Mouse (Mus musculus): ENCODE measurements at regions not wholly inside any gene's neighbourhood (a gene's known extent, or its start where the extent isn't known, plus 50 kb on each side); places are given as distances from the start of the nearest gene placed in this dataset.
A peak's percentile ranks its signal among the peaks of the same experiment; 100 is the strongest.

DNA sequence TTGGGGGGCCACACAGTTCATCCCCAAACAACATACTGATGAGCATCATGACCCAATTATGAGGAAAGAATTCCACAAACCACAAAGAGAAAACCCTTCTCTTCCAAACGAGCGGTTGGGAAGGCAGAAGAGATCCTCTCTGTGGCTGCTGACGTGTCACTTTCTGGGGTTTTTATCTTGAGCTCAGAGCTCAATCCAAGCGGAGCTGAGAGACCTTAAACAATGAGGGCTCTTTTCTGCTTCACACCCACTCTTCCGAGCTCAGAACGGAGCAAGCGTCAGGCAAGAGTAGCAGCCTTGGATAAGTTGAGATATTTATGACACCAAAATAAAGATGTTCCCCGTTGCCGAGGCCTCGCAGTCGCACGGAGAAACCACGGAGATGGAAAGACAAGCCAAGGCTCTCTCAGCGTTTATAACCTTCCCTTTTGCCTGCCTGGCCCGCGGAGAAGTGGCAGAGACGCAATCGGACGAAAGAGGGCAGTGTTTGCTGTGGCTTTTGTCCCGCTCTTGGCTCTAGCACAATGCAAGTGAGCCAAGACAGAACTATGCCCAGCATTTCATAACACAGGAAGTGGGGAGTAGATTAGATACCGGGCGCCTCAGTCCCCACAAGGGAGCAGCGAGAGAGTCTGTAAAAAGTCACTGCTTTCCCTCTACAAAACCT lies 100.7 kb downstream of the Chic2 start:
- Histone ChIP-seq H3K27me3 (replicated peaks) (peaks cover 43% of the 10 kb centered on the region), H3K4me2 (peak overlapping the region; percentile 59), H3K4me3 (peak overlapping the region; percentile 28), H3K4me1 (replicated peaks) (peaks cover 30% of the 10 kb centered on the region), H3K9me3 (replicated peaks) (no peaks in the 10 kb centered on the region), H3K27ac (ENCODE audit: poor library complexity, severe bottlenecking) (peak overlapping the region; percentile 28; the same call in 1 of the 2 replicates), H3K9ac (peak overlapping the region; percentile 4; the same call in 1 of the 2 replicates), H3K36me3 (no peaks in the 10 kb centered on the region)
- ATAC-seq (ENCODE audit: insufficient number of reproducible peaks, low FRiP score): peak; percentile 89
- under 1% methylated on average over 23 of the region's 23 CpGs for WGBS

DNA sequence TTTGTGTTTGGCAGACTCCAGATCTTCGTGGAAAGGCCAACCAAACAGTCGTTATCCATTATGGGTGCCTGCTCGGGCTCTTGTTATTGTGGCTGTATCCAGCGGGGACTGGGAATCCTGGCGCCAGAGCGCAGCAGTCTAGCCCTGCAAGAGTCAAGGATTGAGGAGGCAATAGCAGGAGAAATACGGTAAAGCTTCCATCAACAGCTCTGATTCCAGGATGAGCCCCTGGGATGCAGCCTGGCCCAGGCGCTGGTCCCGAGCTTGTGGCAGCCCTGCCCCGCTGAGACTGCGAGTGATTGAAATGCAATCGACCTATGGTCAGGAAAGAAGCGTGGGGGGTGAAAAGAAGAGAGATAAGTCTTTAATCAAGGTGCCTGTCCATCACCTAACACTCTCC lies 103.1 kb downstream of the Chic2 start:
- no peaks in the 10 kb centered on the region for H3K36me3 ChIP-seq
- no peak for ATAC-seq (ENCODE audit: insufficient number of reproducible peaks, low FRiP score)
- H3K4me1 ChIP-seq (replicated peaks): peaks cover 43% of the 10 kb centered on the region
- no peak overlapping the region for H3K9ac ChIP-seq
- peak overlapping the region; percentile 38 for H3K4me2 ChIP-seq
- WGBS: 1% methylated on average over 13 of the region's 13 CpGs
- peak overlapping the region; percentile 7; the same call in 1 of the 2 replicates for H3K27ac ChIP-seq (ENCODE audit: poor library complexity, severe bottlenecking)
- no peak overlapping the region for H3K4me3 ChIP-seq
- H3K27me3 ChIP-seq (replicated peaks): peaks cover 36% of the 10 kb centered on the region
- H3K9me3 ChIP-seq (replicated peaks): no peaks in the 10 kb centered on the region

DNA sequence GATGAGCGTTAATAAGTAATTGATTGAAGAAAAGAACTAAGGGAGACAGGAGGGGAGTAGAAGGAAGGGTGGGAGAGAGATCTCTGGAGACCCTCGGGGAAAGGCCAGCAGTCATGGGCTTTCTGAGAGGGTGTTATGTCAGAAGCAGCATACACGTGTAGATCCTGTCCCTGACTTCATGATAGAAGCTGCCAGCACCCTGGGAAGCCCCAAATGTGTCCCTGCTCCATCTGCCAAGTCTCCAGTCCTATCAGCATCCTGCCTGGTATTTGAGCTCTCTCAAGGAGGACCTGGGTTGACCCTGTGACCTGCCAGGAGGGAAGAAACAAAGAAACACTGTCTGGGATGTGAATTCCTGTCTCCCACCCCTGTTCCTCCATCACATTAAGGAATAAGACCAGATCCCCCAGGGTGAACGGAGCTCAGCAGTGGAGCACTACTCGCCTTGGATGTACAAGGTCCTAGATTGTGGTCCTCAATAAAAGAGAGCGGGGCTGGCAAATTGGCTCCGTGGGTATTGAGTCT lies 107.1 kb downstream of the Chic2 start:
- WGBS: 46% methylated on average over 7 of the region's 7 CpGs
- H3K4me1 ChIP-seq (replicated peaks): peaks cover 28% of the 10 kb centered on the region
- no peak for ATAC-seq (ENCODE audit: insufficient number of reproducible peaks, low FRiP score)
- H3K4me2 ChIP-seq: no peak overlapping the region
- H3K9ac ChIP-seq: no peak overlapping the region
- no peak overlapping the region for H3K4me3 ChIP-seq
- H3K27ac ChIP-seq (ENCODE audit: poor library complexity, severe bottlenecking): no peak overlapping the region
- peaks cover 22% of the 10 kb centered on the region for H3K27me3 ChIP-seq (replicated peaks)
- H3K9me3 ChIP-seq (replicated peaks): no peaks in the 10 kb centered on the region
- no peaks in the 10 kb centered on the region for H3K36me3 ChIP-seq

DNA sequence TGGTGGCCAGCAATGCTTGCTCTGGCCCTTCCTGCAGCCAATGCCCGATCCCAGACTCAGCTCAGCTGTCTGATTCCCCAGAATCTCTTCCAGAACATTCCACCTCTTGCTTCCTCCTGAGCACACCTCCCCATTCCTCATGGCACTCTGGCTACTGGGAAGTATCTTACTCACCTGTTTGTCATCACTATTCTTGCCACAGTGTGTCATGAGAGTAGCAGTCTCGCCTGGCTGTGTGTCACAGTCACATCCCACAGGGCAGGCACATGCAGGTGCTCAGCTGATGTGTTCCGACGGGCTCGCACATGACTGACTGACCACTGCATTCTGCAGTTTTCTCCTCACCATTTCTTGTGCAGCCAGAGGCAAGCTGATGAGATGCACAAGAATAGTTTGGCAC lies 108.5 kb downstream of the Chic2 start:
- whole genome bisulfite sequencing: 55% methylated on average over 5 of the region's 5 CpGs
- H3K9ac ChIP-seq: no peak overlapping the region
- H3K36me3 ChIP-seq: no peaks in the 10 kb centered on the region
- no peak for ATAC-seq (ENCODE audit: insufficient number of reproducible peaks, low FRiP score)
- no peaks in the 10 kb centered on the region for H3K9me3 ChIP-seq (replicated peaks)
- H3K27me3 ChIP-seq (replicated peaks): peaks cover 22% of the 10 kb centered on the region
- H3K27ac ChIP-seq (ENCODE audit: poor library complexity, severe bottlenecking): no peak overlapping the region
- H3K4me1 ChIP-seq (replicated peaks): peaks cover 31% of the 10 kb centered on the region
- H3K4me2 ChIP-seq: no peak overlapping the region
- no peak overlapping the region for H3K4me3 ChIP-seq

DNA sequence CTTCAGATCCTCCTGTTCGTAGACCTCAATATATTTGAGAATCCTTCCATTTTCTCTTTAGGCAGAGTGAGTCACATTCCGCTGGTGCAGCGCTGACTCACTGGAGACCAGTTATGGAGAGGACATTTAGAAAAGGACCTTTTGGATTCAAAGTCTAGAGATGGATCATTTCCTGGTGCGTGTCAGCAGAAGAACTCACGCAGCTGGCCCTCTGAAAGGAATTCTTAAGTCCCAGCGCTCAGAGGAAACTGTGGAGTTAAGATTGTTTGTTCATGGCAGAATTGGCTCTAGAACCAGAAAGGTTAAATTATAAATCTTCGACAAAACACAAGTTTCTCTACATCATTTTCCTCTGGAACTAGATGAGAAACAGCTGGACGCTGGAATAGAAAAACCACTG lies 108.9 kb downstream of the Chic2 start:
- ATAC-seq (ENCODE audit: insufficient number of reproducible peaks, low FRiP score): no peak
- H3K9me3 ChIP-seq (replicated peaks): no peaks in the 10 kb centered on the region
- H3K9ac ChIP-seq: no peak overlapping the region
- 80% methylated on average over 8 of the region's 8 CpGs for WGBS
- no peak overlapping the region for H3K4me2 ChIP-seq
- peaks cover 31% of the 10 kb centered on the region for H3K4me1 ChIP-seq (replicated peaks)
- peaks cover 20% of the 10 kb centered on the region for H3K27me3 ChIP-seq (replicated peaks)
- no peaks in the 10 kb centered on the region for H3K36me3 ChIP-seq
- H3K27ac ChIP-seq (ENCODE audit: poor library complexity, severe bottlenecking): no peak overlapping the region
- H3K4me3 ChIP-seq: no peak overlapping the region

DNA sequence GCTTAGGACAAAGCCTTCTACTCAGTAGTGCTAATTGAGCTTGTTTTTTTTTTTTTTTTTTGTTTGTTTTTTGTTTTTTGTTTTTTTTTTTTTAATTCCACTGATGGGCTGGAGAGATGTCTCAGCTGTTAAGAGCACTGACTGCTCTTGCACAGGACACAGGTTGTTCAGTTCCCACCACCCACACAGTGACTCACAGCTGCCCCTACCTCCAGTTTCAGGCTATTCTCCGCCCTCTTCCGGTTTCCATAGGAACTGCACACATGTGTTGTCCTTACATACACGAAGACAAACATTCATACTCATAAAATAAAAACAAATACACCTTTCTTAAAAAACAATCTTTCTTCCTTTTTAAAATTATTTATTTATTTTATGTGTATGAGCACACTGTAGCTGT lies 111.3 kb downstream of the Chic2 start:
- Histone ChIP-seq H3K9me3 (replicated peaks) (no peaks in the 10 kb centered on the region), H3K4me1 (replicated peaks) (peaks cover 29% of the 10 kb centered on the region), H3K36me3 (no peaks in the 10 kb centered on the region), H3K9ac (no peak overlapping the region), H3K27ac (ENCODE audit: poor library complexity, severe bottlenecking) (no peak overlapping the region), H3K27me3 (replicated peaks) (0 out of 2 replicates have a peak, but pooled peaks cover 4% of the 10 kb centered on the region), H3K4me3 (no peak overlapping the region), H3K4me2 (no peak overlapping the region)
- ATAC-seq (ENCODE audit: insufficient number of reproducible peaks, low FRiP score): no peak
- 90% methylated on average over 3 of the region's 3 CpGs for WGBS

DNA sequence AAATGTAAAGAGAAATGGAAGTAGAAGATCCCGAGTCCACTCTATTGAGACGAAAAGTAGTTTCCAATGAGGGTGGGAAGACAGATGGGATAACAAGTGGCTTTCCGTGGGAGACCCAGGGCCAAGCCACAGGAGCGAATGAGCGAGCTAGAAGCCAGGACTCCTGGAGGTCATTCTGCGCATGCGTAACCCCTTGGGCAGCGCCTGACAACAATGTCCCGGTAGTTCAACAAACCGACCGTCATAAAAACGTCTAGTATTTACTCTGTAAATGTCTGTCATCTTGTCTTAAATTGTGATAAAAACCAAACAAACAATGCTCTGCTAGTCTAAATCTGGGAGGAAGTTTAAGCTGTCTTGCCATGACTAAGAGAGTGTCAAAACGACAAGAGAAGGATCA lies 112.4 kb downstream of the Chic2 start:
- Histone ChIP-seq H3K27ac (ENCODE audit: poor library complexity, severe bottlenecking) (peak overlapping the region; percentile 56; the same call in 1 of the 2 replicates), H3K36me3 (no peaks in the 10 kb centered on the region), H3K4me2 (peak overlapping the region; percentile 43), H3K4me3 (no peak overlapping the region), H3K4me1 (replicated peaks) (peaks cover 25% of the 10 kb centered on the region), H3K27me3 (replicated peaks) (no peaks in the 10 kb centered on the region), H3K9ac (no peak overlapping the region), H3K9me3 (replicated peaks) (no peaks in the 10 kb centered on the region)
- ATAC-seq (ENCODE audit: insufficient number of reproducible peaks, low FRiP score): no peak
- whole genome bisulfite sequencing: 59% methylated on average over 13 of the region's 13 CpGs

DNA sequence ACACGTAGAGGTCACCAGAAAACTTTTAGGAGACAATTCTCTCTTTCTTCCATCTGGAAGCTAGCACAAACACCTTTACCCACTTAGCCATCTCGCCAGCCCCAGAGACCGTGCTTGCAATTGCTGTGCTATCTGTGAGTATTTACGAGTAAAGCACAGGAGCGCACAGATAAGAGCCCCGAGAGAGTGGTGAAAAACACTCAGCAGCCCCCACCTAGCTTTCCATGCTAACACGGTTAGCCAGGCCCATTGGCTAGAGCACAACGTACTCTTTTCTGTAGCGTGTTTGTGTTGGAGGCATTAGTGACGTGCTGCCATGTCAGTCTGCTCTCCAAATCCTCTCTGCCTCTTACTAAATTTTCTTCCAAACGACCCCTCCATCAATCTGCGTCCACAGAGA lies 112.8 kb downstream of the Chic2 start:
- no peaks in the 10 kb centered on the region for H3K36me3 ChIP-seq
- peak overlapping the region; percentile 43 for H3K4me2 ChIP-seq
- no peaks in the 10 kb centered on the region for H3K9me3 ChIP-seq (replicated peaks)
- no peak for ATAC-seq (ENCODE audit: insufficient number of reproducible peaks, low FRiP score)
- peaks cover 24% of the 10 kb centered on the region for H3K4me1 ChIP-seq (replicated peaks)
- 26% methylated on average over 12 of the region's 12 CpGs for WGBS
- H3K4me3 ChIP-seq: peak overlapping the region; percentile 12; the same call in 1 of the 2 replicates
- no peaks in the 10 kb centered on the region for H3K27me3 ChIP-seq (replicated peaks)
- H3K27ac ChIP-seq (ENCODE audit: poor library complexity, severe bottlenecking): peak overlapping the region; percentile 56
- H3K9ac ChIP-seq: no peak overlapping the region

DNA sequence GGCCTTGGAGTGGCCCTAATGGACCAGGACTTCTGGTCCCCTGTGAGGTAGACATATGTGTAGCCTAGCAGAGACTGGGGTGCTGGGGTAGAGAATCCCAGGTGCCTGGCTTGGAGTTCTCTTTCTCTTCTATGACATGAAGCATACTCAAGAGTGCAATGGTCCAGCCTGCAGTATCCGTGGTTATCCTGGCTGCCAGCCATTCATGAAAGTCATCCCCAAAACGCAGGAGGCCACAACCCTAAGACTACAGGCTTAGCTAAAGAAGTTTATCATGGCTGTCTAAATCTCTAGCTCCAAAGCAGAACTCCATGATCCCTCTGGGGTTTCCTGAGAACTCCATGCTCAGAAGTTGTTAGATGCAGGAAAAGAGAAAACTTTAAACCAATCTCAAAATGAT lies 117.0 kb downstream of the Chic2 start:
- H3K4me3 ChIP-seq: no peak overlapping the region
- no peaks in the 10 kb centered on the region for H3K9me3 ChIP-seq (replicated peaks)
- no peak overlapping the region for H3K27ac ChIP-seq (ENCODE audit: poor library complexity, severe bottlenecking)
- 77% methylated on average over 2 of the region's 2 CpGs for WGBS
- no peak overlapping the region for H3K4me2 ChIP-seq
- H3K9ac ChIP-seq: no peak overlapping the region
- H3K4me1 ChIP-seq (replicated peaks): peaks cover 20% of the 10 kb centered on the region
- ATAC-seq (ENCODE audit: insufficient number of reproducible peaks, low FRiP score): no peak
- H3K36me3 ChIP-seq: no peaks in the 10 kb centered on the region
- H3K27me3 ChIP-seq (replicated peaks): no peaks in the 10 kb centered on the region; the same call in 1 of the 2 replicates

DNA sequence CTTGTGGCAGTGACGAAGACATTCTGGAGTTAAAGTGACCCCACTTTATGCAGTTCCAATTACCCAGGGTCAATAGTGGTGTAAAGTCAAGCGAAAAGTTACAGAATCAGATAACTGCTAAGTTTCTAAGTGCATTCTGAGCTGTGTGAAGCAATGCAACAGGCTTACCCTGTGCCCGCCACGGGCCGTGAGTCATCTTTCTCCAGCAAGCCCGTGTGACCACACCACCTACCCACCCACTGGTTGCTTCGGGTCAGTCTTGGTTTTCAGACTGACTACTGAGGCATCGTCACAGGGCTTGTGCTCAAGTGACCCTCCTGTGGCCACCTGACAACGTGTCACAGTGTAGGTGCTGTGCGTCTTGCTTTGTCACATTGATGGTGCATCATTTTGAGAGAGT lies 118.8 kb downstream of the Chic2 start:
- 77% methylated on average over 10 of the region's 10 CpGs for WGBS
- H3K27ac ChIP-seq (ENCODE audit: poor library complexity, severe bottlenecking): no peak overlapping the region
- no peaks in the 10 kb centered on the region for H3K36me3 ChIP-seq
- H3K4me3 ChIP-seq: no peak overlapping the region
- no peak for ATAC-seq (ENCODE audit: insufficient number of reproducible peaks, low FRiP score)
- H3K4me1 ChIP-seq (replicated peaks): peaks cover 7% of the 10 kb centered on the region
- no peak overlapping the region for H3K9ac ChIP-seq
- no peaks in the 10 kb centered on the region for H3K9me3 ChIP-seq (replicated peaks)
- no peaks in the 10 kb centered on the region; the same call in 1 of the 2 replicates for H3K27me3 ChIP-seq (replicated peaks)
- H3K4me2 ChIP-seq: no peak overlapping the region

DNA sequence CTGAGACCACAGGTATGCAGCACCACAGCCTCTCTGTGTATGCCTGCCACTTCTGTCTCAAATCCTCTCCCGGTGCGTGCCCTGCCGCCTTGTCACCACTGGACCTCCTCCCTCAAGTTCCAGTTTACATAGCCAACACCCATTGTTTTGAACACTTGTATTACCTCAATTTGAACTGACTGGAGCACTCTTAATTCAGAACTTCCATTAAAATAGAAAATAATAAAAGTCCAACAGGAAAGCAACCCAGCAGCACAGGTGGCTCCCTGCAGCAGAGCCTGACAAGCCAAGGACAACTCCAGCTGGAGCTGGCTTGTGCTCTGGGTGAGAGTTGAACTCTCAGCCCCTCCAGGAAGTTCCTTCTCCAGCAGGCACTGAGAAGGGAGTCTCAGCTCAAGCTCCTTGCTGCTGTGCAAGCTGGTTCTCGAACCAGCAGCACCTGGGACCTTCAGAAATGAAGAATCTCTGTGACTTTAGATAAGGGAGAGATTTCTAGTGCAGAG lies 120.5 kb downstream of the Chic2 start:
- Histone ChIP-seq H3K27ac (ENCODE audit: poor library complexity, severe bottlenecking) (no peak overlapping the region), H3K36me3 (no peaks in the 10 kb centered on the region), H3K4me2 (no peak overlapping the region), H3K9me3 (replicated peaks) (no peaks in the 10 kb centered on the region), H3K27me3 (replicated peaks) (no peaks in the 10 kb centered on the region; the same call in 1 of the 2 replicates), H3K9ac (no peak overlapping the region), H3K4me3 (no peak overlapping the region), H3K4me1 (replicated peaks) (peaks cover 7% of the 10 kb centered on the region)
- 76% methylated on average over 4 of the region's 4 CpGs for WGBS
- ATAC-seq (ENCODE audit: insufficient number of reproducible peaks, low FRiP score): no peak
